Mouse (Mus musculus) heart, postnatal 14 days (tissue): ENCODE measurements at regions not wholly inside any gene's neighbourhood (a gene's known extent, or its start where the extent isn't known, plus 50 kb on each side); places are given as distances from the start of the nearest gene placed in this dataset.

Experiments
- DNase-seq, 2 experiments: peaks; one replicate each; pipeline ENCODE4 v3.0.0; 2021 to 2022
- intact Hi-C: fragments of 180-260 bp; cut with DNase I; formaldehyde crosslinking; loops from one replicate; pipeline ENCODE4 v1.15.1; 2025

DNA sequence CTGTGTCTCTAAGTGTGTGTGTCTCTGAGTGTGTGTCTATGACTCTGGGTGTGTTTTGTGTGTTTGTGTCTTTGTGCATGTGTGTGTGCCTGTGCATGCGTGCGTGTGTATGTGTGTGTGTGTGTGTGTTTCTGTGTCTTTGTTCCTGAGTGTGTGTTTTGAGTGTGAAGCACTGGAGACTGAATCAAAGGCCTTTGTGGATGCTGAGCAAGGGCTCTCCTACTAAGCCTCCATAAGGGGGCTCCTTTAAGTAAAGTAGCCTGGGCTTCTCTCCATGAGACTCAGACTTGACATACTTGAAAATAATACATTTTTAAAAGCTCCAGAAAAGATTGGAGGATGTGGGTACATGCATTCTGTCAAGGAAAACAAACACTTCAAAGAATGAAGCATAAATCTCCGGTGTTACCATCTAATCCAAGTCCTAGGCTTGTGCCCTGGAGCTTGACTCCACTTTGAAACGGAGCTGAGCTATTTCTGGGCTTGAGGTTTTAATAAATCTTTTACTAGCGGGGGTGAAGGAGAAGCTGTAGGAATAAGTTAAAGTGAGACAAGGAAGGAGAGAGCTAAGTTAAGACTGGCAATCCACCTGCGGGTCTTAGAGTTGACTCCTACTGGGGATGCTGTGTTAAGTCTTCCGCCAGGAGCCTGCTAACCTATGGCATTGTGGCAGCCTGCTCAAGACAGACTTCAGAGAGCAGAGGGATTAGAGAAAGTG, 73.8 kb upstream of the Il15 start:
- no peak for DNase-seq
- intact Hi-C loops: no loop called here

DNA sequence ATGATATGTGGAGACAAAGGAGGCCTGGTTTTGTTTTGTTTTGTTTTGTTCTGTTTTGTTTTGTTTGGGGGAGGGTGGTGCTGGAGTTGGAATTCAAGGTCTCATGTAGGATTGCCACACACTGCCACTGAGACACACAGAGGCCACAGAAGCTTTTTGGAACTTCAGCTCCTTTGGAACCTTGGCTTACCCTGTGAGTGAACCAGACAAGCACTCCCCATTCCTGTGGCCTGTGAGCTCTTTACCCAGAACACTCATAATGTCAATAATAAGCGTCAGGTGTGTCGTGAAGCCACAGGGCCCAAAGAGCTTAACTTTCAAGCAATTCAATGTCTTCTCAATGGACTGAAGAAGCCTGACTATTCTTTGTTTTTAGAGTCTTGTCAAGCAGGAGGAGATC, 70.2 kb upstream of the Il15 start:
- intact Hi-C loops: no loop called here
- no peak for DNase-seq

DNA sequence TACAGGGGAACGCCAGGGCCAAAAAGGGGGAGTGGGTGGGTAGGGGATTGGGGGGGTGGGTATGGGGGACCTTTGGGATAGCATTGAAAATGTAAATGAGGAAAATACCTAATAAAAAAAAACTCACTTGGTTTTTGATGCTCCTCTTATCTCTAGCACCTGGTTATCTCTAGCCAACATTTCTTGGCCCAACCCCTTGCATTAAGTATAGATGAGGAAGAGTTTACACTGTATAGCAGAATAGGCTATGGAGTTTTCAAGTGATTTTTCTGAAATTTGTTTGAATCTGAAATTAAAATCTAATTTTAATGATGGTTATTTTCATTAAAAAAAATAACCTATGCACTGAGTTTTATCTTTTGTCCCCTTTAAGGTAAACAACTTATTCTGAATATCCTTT, 68.8 kb upstream of the Il15 start:
- no peak for DNase-seq
- intact Hi-C loops: no loop called here

DNA sequence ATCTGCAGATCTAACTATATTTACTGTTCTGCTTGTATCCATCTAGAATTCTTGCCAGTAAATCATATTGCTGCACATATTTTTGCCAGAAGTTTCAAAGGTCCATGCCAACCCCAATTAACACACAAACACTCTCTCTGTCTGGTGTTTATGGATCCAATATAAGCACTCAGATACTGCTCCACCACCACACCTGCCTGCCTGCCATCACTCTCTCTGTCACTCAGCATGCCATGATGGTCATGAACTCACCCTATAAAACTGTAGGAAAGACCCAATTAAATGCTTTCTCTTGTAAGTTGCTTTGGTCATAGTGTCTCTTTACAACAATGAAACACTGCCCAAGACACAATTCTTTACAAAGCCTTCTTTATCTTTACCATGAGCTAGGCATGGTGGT, 66.8 kb upstream of the Il15 start:
- intact Hi-C loops: no loop called here
- no peak for DNase-seq

DNA sequence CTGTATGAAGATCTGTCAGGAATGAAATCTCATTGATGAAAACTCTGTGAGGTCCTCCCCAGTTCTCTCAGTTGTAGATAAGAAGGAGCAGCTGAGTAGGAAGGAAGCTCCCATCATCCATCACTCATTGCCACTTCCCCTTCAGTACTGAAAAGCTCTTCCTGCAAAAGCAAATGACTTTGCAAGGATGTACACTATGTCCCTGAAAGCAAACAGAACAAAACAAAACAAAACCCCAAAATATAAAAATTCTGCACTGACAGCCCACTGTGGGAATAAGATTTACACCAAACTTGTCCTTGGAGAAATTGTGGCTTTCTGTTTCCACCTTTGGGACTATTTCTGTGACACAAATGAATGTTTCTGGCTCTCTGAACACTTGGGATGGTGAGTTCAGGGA, 59.8 kb upstream of the Il15 start:
- intact Hi-C loops: no loop called here
- DNase-seq: no peak

DNA sequence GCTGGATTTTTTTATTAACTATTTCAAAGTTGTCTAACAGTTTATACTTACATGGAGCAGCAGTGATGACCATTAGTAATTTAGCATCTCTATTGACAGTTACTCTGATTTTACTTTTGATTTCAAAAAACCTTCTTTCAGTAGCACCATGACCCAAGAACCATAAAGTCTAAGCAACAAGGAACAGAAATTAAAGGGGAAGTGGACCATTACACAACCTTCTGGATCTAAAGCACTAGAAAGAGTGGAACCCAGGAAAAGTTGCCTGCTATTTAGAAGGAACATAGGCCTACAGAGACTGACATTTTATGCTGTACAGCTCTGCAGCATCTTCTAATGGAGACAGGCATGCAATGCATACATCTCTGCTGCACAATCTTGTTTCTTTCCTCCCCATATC, 56.0 kb upstream of the Il15 start:
- DNase-seq: no peak
- intact Hi-C loops: no loop called here

DNA sequence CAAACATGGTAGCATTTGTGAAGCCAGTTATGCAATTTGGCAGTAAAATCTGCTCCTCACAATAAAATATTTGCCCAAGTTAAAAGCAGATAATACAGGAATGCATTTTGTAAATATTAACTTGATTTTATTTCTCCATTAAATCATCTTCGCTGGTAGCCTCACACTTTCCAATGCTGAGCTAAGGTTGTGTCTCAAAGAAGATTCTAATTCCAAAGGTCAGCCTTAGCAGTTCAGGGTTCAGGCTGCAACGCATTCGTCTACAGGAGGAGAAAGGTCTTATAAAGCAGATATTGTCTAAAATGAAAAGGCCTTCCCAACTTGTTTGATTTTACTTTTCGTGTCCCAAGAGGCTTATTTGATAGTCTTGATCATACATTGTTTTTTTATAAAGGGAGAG, 51.0 kb upstream of the Il15 start:
- no peak for DNase-seq
- intact Hi-C loops: no loop called here
